Comparison of ENCODE assay signal across 23 mouse cellular contexts in genomic region chr19:19969780-19970512, GRCm38 (mm10).
"Had no signal": no experiment of that assay in that cellular context is flagged by ENCODE, and none has a peak within 500 bp of the region (broad histone marks: within the 10 kb centered on the region; RNA-seq: fewer than 3 reads in every experiment).

No protein-coding gene starts in this region.

- H3K27me3 ChIP-seq: liver, embryonic 13.5 days; liver, embryonic 15.5 days; megakaryocyte, embryonic 14.5 days; midbrain, embryonic 12.5 days; neural tube, embryonic 13.5 days; neural tube, embryonic 15.5 days had no signal

- H3K36me3 ChIP-seq: liver, embryonic 13.5 days; liver, embryonic 15.5 days; midbrain, embryonic 10.5 days; midbrain, embryonic 12.5 days; neural tube, embryonic 13.5 days; neural tube, embryonic 15.5 days had no signal

- H3K9me3 ChIP-seq: liver, embryonic 13.5 days; liver, embryonic 15.5 days; megakaryocyte, embryonic 14.5 days; midbrain, embryonic 10.5 days; midbrain, embryonic 12.5 days; neural tube, embryonic 13.5 days; neural tube, embryonic 15.5 days had no signal

- H3K4me1 ChIP-seq: liver, embryonic 13.5 days; liver, embryonic 15.5 days; megakaryocyte, embryonic 14.5 days; midbrain, embryonic 10.5 days; midbrain, embryonic 12.5 days; neural tube, embryonic 13.5 days; neural tube, embryonic 15.5 days had no signal

- H3K9ac ChIP-seq: liver, embryonic 13.5 days; liver, embryonic 15.5 days; liver, postnatal 0 days; midbrain, embryonic 12.5 days; neural tube, embryonic 13.5 days; neural tube, embryonic 15.5 days had no signal

- H3K27ac ChIP-seq: liver, embryonic 13.5 days; liver, embryonic 15.5 days; macrophage; midbrain, embryonic 10.5 days; midbrain, embryonic 12.5 days; neural tube, embryonic 13.5 days; neural tube, embryonic 15.5 days had no signal

- ATAC-seq: liver, postnatal 0 days; midbrain, embryonic 16.5 days had no signal

- DNase-seq: liver, embryonic 13.5 days; liver, postnatal 0 days; lung, postnatal 14 days; lung, postnatal 36 days; midbrain, embryonic 14.5 days; retina, postnatal 1 day; right cerebral cortex, adult 18-20 months; right cerebral cortex, postnatal 25 days; right cerebral cortex, postnatal 4 days; spleen, adult 18-20 months; thymus, adult 18-20 months; thymus, postnatal 14 days; thymus, postnatal 36 days had no signal

- H3K4me3 ChIP-seq: liver, embryonic 13.5 days; liver, embryonic 15.5 days; megakaryocyte, embryonic 14.5 days; midbrain, embryonic 10.5 days; midbrain, embryonic 12.5 days; myocyte; neural tube, embryonic 13.5 days; neural tube, embryonic 15.5 days had no signal

- H3K4me2 ChIP-seq: liver, embryonic 11.5 days; liver, embryonic 13.5 days; liver, embryonic 15.5 days; midbrain, embryonic 12.5 days; neural tube, embryonic 13.5 days; neural tube, embryonic 15.5 days had no signal
